Mouse (Mus musculus) lung, postnatal 0 days (tissue): ENCODE measurements around the gene Agbl4. TPM values are rescaled to one million over a fixed set of nuclear protein-coding genes. Genes with fewer than 3 reads are reported as not detected.
A peak's percentile ranks its signal among the peaks of the same experiment; 100 is the strongest.
"Not testable (repeated sequence)": the region's sequence is repeated elsewhere in the genome, so short reads cannot be mapped to it uniquely, and the experiment has no call there.

Source experiments
- ATAC-seq: fragments of 200-750 bp; cut with Nextera tagmentation; 2 replicates; pipeline ENCODE4 v1.8.0; 2017; ENCODE audit warnings: moderate library complexity
- DNase-seq: peaks from one replicate; pipeline ENCODE4 v3.0.0-alpha.2; 2016; ENCODE audit warnings: low spot score
- H3K27ac ChIP-seq: fragments of 300-500 bp; sonication (generic); 2 replicates; pipeline ENCODE4 v1.5.1; 2014; ENCODE audit warnings: antibody characterized with exemption, mild to moderate bottlenecking, low read length, mixed read lengths
- H3K27me3 ChIP-seq: fragments of 300-500 bp; sonication (generic); replicated peaks from 2 replicates; pipeline ENCODE4 v1.6.1; 2014; ENCODE audit warnings: low read length, mixed read lengths; ENCODE audit not compliant: insufficient read depth
- H3K36me3 ChIP-seq: fragments of 300-500 bp; sonication (generic); 2 replicates; pipeline ENCODE4 v1.6.1; 2014; ENCODE audit warnings: low read length, mixed read lengths; ENCODE audit not compliant: insufficient read depth
- H3K4me1 ChIP-seq: fragments of 300-500 bp; sonication (generic); 2 replicates; pipeline ENCODE4 v1.6.1; 2014; ENCODE audit warnings: antibody characterized with exemption, low read depth, low read length, mixed read lengths; ENCODE audit not compliant: insufficient read depth
- H3K4me2 ChIP-seq: fragments of 300-500 bp; sonication (generic); replicated peaks from 2 replicates; pipeline ENCODE4 v1.6.1; 2014; ENCODE audit warnings: low read depth, mild to moderate bottlenecking, low read length, moderate library complexity, mixed read lengths
- H3K4me3 ChIP-seq: fragments of 300-500 bp; sonication (generic); 2 replicates; pipeline ENCODE4 v1.5.1; 2014; ENCODE audit warnings: low read depth, low read length
- H3K9ac ChIP-seq: fragments of 300-500 bp; sonication (generic); replicated peaks from 2 replicates; pipeline ENCODE4 v1.6.1; 2014; ENCODE audit warnings: low read depth, mild to moderate bottlenecking
- H3K9me3 ChIP-seq: fragments of 300-500 bp; sonication (generic); 2 replicates; pipeline ENCODE4 v1.6.1; 2016; ENCODE audit warnings: low read length, mixed read lengths
- CTCF ChIP-seq: IDR thresholded peaks from 2 replicates; pipeline ENCODE4 v1.5.1; 2016; ENCODE audit warnings: antibody characterized with exemption, mild to moderate bottlenecking
- EP300 ChIP-seq: IDR thresholded peaks from 2 replicates; pipeline ENCODE4 v1.6.1; 2016; ENCODE audit warnings: antibody characterized with exemption, mild to moderate bottlenecking, control low read depth
- WGBS: fragments of 180-500 bp; shearing (Covaris S2); extraction: QIAGEN DNeasy Blood & Tissue Kit; methylation state at CpG from one replicate; pipeline ENCODE4 v1.1.7; 2014; 5-methylcytosine and 5-hydroxymethylcytosine counted together
- polyA plus RNA-seq: library from polyadenylated mRNA; unstranded; fragments of >200 nt; fragmentation: Nextera tagmentation; extraction: Ambion mirVana; gene quantifications from 2 replicates; pipeline ENCODE4 v1.2.1, GENCODE M21; 2015

Agbl4 gene
- polyA plus RNA-seq, 1 experiment from 2014 or later: 0.50 TPM

GRCm38 (mm10) chr4:111215191-111215762 is 817.8 kb downstream of the Agbl4 start:
- WGBS: 60% methylated on average over 3 of the region's 3 CpGs
- Histone ChIP-seq H3K4me3 (no peak overlapping the region), H3K4me1 (no peaks in the 10 kb centered on the region), H3K27ac (no peak overlapping the region), H3K9me3 (no peaks in the 10 kb centered on the region), H3K4me2 (no peak overlapping the region), H3K9ac (no peak overlapping the region), H3K36me3 (no peaks in the 10 kb centered on the region), H3K27me3 (no peaks in the 10 kb centered on the region)
- no peak for TF ChIP-seq CTCF
- ATAC-seq: no peak
- no peak for DNase-seq

- 100% methylated on average over 1 of the region's 1 CpGs for WGBS
- not testable (repeated sequence) for H3K27me3 ChIP-seq, ATAC-seq, H3K4me1 ChIP-seq, H3K36me3 ChIP-seq, H3K4me3 ChIP-seq, H3K27ac ChIP-seq, DNase-seq, H3K9me3 ChIP-seq, H3K4me2 ChIP-seq, H3K9ac ChIP-seq
Measured at GRCm38 (mm10) chr4:111219030-111219429, 821.6 kb downstream of the Agbl4 start.

GRCm38 (mm10) chr4:111219543-111219942 is 822.1 kb downstream of the Agbl4 start:
- not testable (repeated sequence) for H3K9ac ChIP-seq, H3K36me3 ChIP-seq
- WGBS: 81% methylated on average over 9 of the region's 9 CpGs

GRCm38 (mm10) chr4:111233849-111234248 is 836.4 kb downstream of the Agbl4 start:
- no peak; the same call in 1 of the 2 replicates for TF ChIP-seq EP300
- TF ChIP-seq CTCF: no peak
- Histone ChIP-seq H3K9me3 (no peaks in the 10 kb centered on the region), H3K4me3 (no peak overlapping the region), H3K27me3 (no peaks in the 10 kb centered on the region), H3K9ac (no peak overlapping the region), H3K4me2 (no peak overlapping the region), H3K4me1 (no peaks in the 10 kb centered on the region), H3K36me3 (no peaks in the 10 kb centered on the region), H3K27ac (no peak overlapping the region)
- WGBS: 49% methylated on average over 1 of the region's 1 CpGs
- DNase-seq: peak; percentile 58
- peak; percentile 62 for ATAC-seq

More at GRCm38 (mm10) chr4:111219543-111219942, 822.1 kb downstream of the Agbl4 start:
- H3K9me3 ChIP-seq, H3K4me3 ChIP-seq, H3K27ac ChIP-seq, ATAC-seq, H3K27me3 ChIP-seq, DNase-seq, H3K4me2 ChIP-seq, H3K4me1 ChIP-seq: not testable (repeated sequence)

GRCm38 (mm10) chr4:111251917-111252316 is 854.5 kb downstream of the Agbl4 start:
- TF ChIP-seq CTCF (no peak), EP300 (no peak)
- no peak overlapping the region for H3K4me2 ChIP-seq

GRCm38 (mm10) chr4:111255499-111255898 is 858.0 kb downstream of the Agbl4 start:
- Histone ChIP-seq H3K27ac (no peak overlapping the region), H3K4me3 (no peak overlapping the region), H3K9me3 (no peaks in the 10 kb centered on the region), H3K9ac (no peak overlapping the region), H3K36me3 (no peaks in the 10 kb centered on the region), H3K4me2 (no peak overlapping the region), H3K27me3 (no peaks in the 10 kb centered on the region), H3K4me1 (no peaks in the 10 kb centered on the region)
- no peak for DNase-seq
- TF ChIP-seq CTCF (no peak), EP300 (no peak)
- ATAC-seq: no peak
- 18% methylated on average over 4 of the region's 4 CpGs for WGBS

More at GRCm38 (mm10) chr4:111251917-111252316, 854.5 kb downstream of the Agbl4 start:
- H3K27ac ChIP-seq: no peak overlapping the region
- no peaks in the 10 kb centered on the region for H3K4me1 ChIP-seq
- H3K27me3 ChIP-seq: no peaks in the 10 kb centered on the region
- 75% methylated on average over 5 of the region's 5 CpGs for WGBS
- ATAC-seq: no peak
- no peaks in the 10 kb centered on the region for H3K36me3 ChIP-seq
- DNase-seq: no peak
- H3K4me3 ChIP-seq: no peak overlapping the region
- H3K9ac ChIP-seq: no peak overlapping the region
- H3K9me3 ChIP-seq: no peaks in the 10 kb centered on the region

- Histone ChIP-seq H3K4me2 (no peak overlapping the region), H3K4me3 (no peak overlapping the region), H3K27me3 (no peaks in the 10 kb centered on the region), H3K4me1 (no peaks in the 10 kb centered on the region), H3K9me3 (no peaks in the 10 kb centered on the region), H3K36me3 (no peaks in the 10 kb centered on the region), H3K9ac (no peak overlapping the region), H3K27ac (no peak overlapping the region)
- no peak for ATAC-seq
- no peak for DNase-seq
- TF ChIP-seq CTCF (peak; percentile 42), EP300 (no peak)
Measured at GRCm38 (mm10) chr4:111256931-111257330, 859.5 kb downstream of the Agbl4 start.
